Mouse (Mus musculus) intestine, embryonic 15.5 days (tissue): ENCODE results near the gene Spata31d1a. TPM values are rescaled to one million over a fixed set of nuclear protein-coding genes. Genes with fewer than 3 reads are reported as not detected.

ENCODE experiments used
- ATAC-seq: fragments of 200-750 bp; cut with Nextera tagmentation; 2 replicates; pipeline ENCODE4 v1.8.0; 2017; ENCODE audit warnings: moderate TSS enrichment, moderate library complexity
- H3K27ac ChIP-seq: fragments of 300-500 bp; sonication (generic); 2 replicates; pipeline ENCODE4 v1.5.1; 2015; ENCODE audit warnings: mild to moderate bottlenecking, inconsistent platforms
- H3K27me3 ChIP-seq: fragments of 300-500 bp; sonication (generic); replicated peaks from 2 replicates; pipeline ENCODE4 v1.6.1; 2015; ENCODE audit warnings: inconsistent platforms
- H3K36me3 ChIP-seq: fragments of 300-500 bp; sonication (generic); 2 replicates; pipeline ENCODE4 v1.6.1; 2015; ENCODE audit warnings: inconsistent platforms
- H3K4me1 ChIP-seq: fragments of 300-500 bp; sonication (generic); replicated peaks from 2 replicates; pipeline ENCODE4 v1.6.1; 2015; ENCODE audit warnings: inconsistent platforms
- H3K4me2 ChIP-seq: fragments of 300-500 bp; sonication (generic); replicated peaks from 2 replicates; pipeline ENCODE4 v1.6.1; 2015; ENCODE audit warnings: mild to moderate bottlenecking, inconsistent platforms
- H3K4me3 ChIP-seq: fragments of 300-500 bp; sonication (generic); replicated peaks from 2 replicates; pipeline ENCODE4 v1.5.1; 2015; ENCODE audit warnings: inconsistent platforms
- H3K9ac ChIP-seq: fragments of 300-500 bp; sonication (generic); 2 replicates; pipeline ENCODE4 v1.6.1; 2015; ENCODE audit warnings: inconsistent platforms
- H3K9me3 ChIP-seq: fragments of 300-500 bp; sonication (generic); 2 replicates; pipeline ENCODE4 v1.6.1; 2016; ENCODE audit warnings: inconsistent platforms
- WGBS: fragments of 180-500 bp; shearing (Covaris S2); methylation state at CpG from one replicate; pipeline ENCODE4 v1.1.7; 2015; 5-methylcytosine and 5-hydroxymethylcytosine counted together
- polyA plus RNA-seq: library from polyadenylated mRNA; unstranded; fragments of >200 nt; fragmentation: Nextera tagmentation; extraction: Ambion mirVana; gene quantifications from 2 replicates; pipeline ENCODE4 v1.2.1, GENCODE M21; 2015

The Spata31d1a gene
- polyA plus RNA-seq, 1 experiment from 2014 or later = not detected

DNA sequence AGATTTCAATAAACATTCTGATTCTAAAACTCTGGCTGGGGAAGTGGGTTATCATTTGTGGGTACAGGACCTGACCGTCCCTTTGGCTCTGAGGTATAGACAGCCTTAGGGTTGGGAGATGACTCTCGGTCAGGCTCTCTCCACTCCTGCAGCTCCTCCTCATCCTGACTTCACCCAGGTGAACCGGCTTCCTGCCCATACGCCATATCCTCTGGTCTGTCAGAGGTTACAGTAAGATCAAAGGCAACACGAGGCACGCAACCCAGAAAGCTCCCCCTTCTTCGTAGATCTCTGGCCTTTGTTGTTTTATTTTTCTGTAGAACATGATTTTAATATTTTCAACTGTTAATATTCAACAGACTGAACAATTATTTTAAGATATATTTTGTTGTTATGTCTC is 14.3 kb downstream of the Spata31d1a start:
- H3K4me3 ChIP-seq = no peak overlapping the region
- no peaks in the 10 kb centered on the region for H3K27me3 ChIP-seq
- 81% methylated on average over 7 of the region's 7 CpGs for WGBS
- no peak overlapping the region for H3K27ac ChIP-seq
- H3K9ac ChIP-seq = no peak overlapping the region
- ATAC-seq = no peak
- no peaks in the 10 kb centered on the region for H3K36me3 ChIP-seq
- H3K9me3 ChIP-seq = no peaks in the 10 kb centered on the region
- H3K4me1 ChIP-seq = no peaks in the 10 kb centered on the region
- H3K4me2 ChIP-seq = no peak overlapping the region

DNA sequence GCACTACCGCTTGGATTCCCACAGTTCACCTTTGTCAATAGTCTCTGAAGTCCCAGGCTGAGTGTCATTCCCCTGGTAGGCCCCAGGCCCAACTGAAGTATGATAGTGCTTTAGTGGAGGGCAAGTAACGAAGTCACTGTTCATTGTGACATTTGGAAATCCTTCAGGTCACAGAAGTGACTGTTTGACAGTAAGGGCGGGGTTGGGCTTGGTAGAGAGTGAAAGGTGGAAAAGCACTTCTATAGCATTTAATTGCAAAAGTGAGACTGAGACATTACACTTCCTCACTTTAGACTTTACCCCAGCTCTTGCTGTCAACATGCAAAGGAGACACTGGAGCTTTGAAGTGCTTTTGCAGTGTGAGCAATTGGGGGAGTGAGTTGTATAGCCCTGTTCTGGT is 16.1 kb downstream of the Spata31d1a start, which contains the start of gene 4921517D22Rik:
Gene 4921517D22Rik (minus strand): TSS at position 101 of the 400 bp plus-strand sequence.
- H3K9me3 ChIP-seq = no peaks in the 10 kb centered on the region
- no peaks in the 10 kb centered on the region for H3K4me1 ChIP-seq
- H3K36me3 ChIP-seq = no peaks in the 10 kb centered on the region
- 81% methylated on average over 3 of the region's 3 CpGs for WGBS
- no peak within 1 kb of the TSS for H3K27ac ChIP-seq
- H3K4me2 ChIP-seq = no peak within 1 kb of the TSS
- H3K27me3 ChIP-seq = no peaks in the 10 kb centered on the region
- ATAC-seq = no peak
- no peak within 1 kb of the TSS for H3K4me3 ChIP-seq
- no peak within 1 kb of the TSS for H3K9ac ChIP-seq

DNA sequence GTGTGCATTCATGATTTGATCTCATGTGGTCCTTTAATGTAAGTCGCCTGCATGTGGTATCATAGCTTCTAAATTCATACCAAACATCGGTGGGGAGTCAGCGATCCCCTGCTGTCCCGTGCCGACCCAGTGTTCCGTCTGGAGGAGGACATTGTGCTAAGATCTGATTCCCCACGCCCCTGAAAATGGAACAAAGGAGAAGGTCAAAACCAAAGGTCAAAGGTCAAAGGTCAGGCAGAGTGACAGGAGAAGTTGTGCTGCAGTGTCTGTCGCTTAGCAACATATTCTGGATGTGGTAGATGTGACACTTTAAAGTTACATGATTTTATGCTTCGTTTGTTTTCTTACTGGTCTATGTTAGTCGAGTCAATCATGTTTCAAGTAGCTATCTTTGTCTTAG is 18.7 kb downstream of the Spata31d1a start:
- WGBS = 81% methylated on average over 10 of the region's 10 CpGs
- no peak overlapping the region for H3K4me3 ChIP-seq
- H3K27me3 ChIP-seq = no peaks in the 10 kb centered on the region
- H3K36me3 ChIP-seq = no peaks in the 10 kb centered on the region
- no peak overlapping the region for H3K4me2 ChIP-seq
- H3K4me1 ChIP-seq = no peaks in the 10 kb centered on the region
- no peak overlapping the region for H3K27ac ChIP-seq
- no peaks in the 10 kb centered on the region for H3K9me3 ChIP-seq
- H3K9ac ChIP-seq = no peak overlapping the region
- ATAC-seq = no peak

DNA sequence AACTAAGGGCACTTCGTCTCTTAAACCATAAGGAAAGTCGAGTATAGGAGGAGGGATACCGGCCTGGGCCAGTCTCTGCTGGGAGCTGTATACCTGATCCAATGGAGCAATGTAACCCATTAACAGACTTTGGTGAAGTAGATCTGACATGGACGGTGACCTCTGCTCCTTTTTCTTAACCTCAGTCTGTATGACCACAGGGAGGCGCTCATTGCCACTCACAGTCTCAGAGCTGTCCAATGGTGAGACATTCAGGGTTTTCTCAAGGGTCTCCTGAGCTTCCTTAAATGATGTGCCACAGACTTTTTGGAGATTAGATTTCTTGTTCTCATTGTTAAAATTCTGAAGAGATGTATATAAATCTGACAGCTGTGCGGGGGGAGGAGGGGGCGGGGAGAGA is 19.6 kb downstream of the Spata31d1a start:
- Histone ChIP-seq H3K27ac (no peak overlapping the region), H3K4me1 (no peaks in the 10 kb centered on the region), H3K27me3 (no peaks in the 10 kb centered on the region), H3K9me3 (no peaks in the 10 kb centered on the region), H3K4me2 (no peak overlapping the region), H3K36me3 (no peaks in the 10 kb centered on the region), H3K9ac (no peak overlapping the region), H3K4me3 (no peak overlapping the region)
- ATAC-seq = no peak
- WGBS = 83% methylated on average over 7 of the region's 7 CpGs

DNA sequence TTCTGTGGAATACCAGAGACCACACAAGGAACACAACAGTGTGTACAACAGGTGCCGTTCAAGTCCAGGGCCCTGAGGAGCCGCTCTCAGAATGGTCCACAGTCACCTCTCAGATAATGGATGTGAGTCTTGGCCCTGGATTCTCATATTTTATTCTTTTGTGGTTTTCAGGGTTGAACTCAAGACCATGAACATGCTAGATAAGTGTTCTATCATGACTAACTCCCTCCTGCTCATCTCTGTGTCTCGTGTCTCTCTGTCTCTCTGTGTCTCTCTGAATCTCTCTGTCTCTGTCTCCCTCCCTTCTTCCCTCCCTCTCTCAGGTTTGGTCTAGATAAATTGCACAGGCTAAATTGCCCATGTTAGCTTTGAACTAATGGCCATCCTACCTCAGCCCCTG is 20.3 kb downstream of the Spata31d1a start:
- no peak overlapping the region for H3K27ac ChIP-seq
- no peaks in the 10 kb centered on the region for H3K4me1 ChIP-seq
- H3K9me3 ChIP-seq = no peaks in the 10 kb centered on the region
- ATAC-seq = no peak
- no peaks in the 10 kb centered on the region for H3K27me3 ChIP-seq
- H3K9ac ChIP-seq = no peak overlapping the region
- WGBS = 87% methylated on average over 3 of the region's 3 CpGs
- H3K4me2 ChIP-seq = no peak overlapping the region
- H3K36me3 ChIP-seq = no peaks in the 10 kb centered on the region
- no peak overlapping the region for H3K4me3 ChIP-seq

DNA sequence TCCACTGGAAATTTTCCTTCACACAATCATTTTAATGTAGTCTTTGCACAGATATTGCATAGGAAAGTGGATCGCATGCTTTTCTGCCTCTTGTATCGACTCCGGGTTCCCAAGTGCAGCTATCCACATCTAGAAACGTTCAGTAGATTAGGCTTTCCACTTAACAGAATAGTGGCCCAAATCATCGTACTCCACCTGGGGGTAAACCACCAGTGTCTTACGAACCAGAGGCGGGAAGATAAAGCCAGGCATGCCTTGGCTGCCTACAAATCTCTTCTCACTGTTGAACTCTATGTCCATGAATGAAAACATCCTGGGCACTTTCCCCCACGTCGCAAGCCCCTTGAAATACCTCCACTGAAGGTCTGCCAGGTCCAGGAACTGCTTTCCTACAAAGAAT is 20.8 kb downstream of the Spata31d1a start:
- H3K27ac ChIP-seq = no peak overlapping the region
- no peak overlapping the region for H3K4me3 ChIP-seq
- 85% methylated on average over 9 of the region's 9 CpGs for WGBS
- no peak for ATAC-seq
- no peak overlapping the region for H3K9ac ChIP-seq
- no peaks in the 10 kb centered on the region for H3K9me3 ChIP-seq
- no peaks in the 10 kb centered on the region for H3K4me1 ChIP-seq
- H3K27me3 ChIP-seq = no peaks in the 10 kb centered on the region
- H3K4me2 ChIP-seq = no peak overlapping the region
- no peaks in the 10 kb centered on the region for H3K36me3 ChIP-seq

DNA sequence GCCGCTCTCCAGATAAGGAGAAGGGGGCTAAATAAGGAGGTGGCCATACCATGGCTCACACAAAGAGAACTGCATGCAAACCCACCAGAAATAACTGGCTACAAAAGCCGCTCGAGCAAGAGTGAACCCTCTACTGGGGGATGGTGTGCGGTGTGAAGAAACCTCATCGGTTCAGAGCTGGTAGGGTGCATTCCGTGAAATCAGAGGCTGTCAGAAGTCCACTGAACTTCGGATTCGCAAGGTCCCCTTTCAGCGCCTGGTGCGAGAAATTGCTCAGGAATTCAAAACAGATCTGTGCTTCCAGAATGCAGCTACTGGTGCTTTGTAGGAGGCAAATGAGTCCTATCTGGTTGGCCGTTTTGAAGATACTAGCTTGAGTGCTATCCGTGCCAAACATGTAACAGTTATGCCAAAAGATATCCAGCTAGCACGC is 21.8 kb downstream of the Spata31d1a start:
- no peak for ATAC-seq
- no peaks in the 10 kb centered on the region for H3K27me3 ChIP-seq
- H3K4me3 ChIP-seq = no peak overlapping the region
- H3K4me2 ChIP-seq = no peak overlapping the region
- no peaks in the 10 kb centered on the region for H3K9me3 ChIP-seq
- H3K9ac ChIP-seq = no peak overlapping the region
- H3K4me1 ChIP-seq = no peaks in the 10 kb centered on the region
- no peak overlapping the region for H3K27ac ChIP-seq
- no peaks in the 10 kb centered on the region for H3K36me3 ChIP-seq
- 65% methylated on average over 13 of the region's 13 CpGs for WGBS

DNA sequence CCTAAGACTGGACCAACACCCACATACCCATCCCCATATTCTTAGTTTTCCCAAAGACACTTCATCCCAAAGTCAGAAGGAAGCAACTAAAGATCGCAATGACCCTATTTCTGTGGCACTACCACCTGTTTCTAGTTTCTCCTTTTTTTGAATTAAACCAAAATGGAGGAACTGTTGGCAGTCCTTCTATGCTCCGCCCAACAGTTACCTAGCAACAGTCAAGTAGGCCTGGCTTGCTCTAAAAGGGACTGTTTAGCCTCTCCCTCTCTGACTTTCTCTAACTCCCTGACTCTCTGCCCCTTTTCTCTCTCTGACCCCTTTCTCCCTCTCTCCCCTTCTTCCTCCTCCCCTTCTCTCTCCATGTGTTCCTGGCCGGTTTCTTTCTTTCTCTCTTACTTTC is 24.9 kb downstream of the Spata31d1a start:
- Histone ChIP-seq H3K4me1 (no peaks in the 10 kb centered on the region), H3K4me3 (no peak overlapping the region), H3K27me3 (no peaks in the 10 kb centered on the region), H3K4me2 (no peak overlapping the region), H3K9me3 (no peaks in the 10 kb centered on the region), H3K36me3 (no peaks in the 10 kb centered on the region), H3K9ac (no peak overlapping the region), H3K27ac (no peak overlapping the region)
- ATAC-seq = no peak
- 82% methylated on average over 3 of the region's 3 CpGs for WGBS

DNA sequence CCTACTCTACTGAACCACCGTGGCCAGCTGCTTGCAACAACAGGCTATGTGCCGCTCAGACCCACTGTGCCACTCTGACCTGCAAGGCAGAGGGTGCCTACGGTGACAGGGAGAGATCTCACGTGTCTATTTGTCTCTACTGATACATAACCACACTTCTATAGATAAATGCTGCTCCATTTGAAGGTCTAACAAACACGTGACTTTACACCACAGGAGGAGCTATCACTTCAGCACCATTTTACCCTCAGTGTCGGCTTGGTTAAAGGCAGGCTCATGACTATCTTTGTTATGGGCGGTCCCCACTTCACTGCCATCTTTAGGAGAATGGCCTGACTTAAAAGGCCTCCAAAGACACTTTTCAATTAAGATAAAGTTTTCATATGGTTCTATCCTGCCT is 27.5 kb downstream of the Spata31d1a start:
- Histone ChIP-seq H3K27me3 (no peaks in the 10 kb centered on the region), H3K9me3 (no peaks in the 10 kb centered on the region), H3K27ac (no peak overlapping the region), H3K4me1 (no peaks in the 10 kb centered on the region), H3K9ac (no peak overlapping the region), H3K36me3 (no peaks in the 10 kb centered on the region), H3K4me2 (no peak overlapping the region), H3K4me3 (no peak overlapping the region)
- ATAC-seq = 0 out of 2 replicates have a peak, but pooled peaks have one; percentile 20
- 22% methylated on average over 7 of the region's 7 CpGs for WGBS

DNA sequence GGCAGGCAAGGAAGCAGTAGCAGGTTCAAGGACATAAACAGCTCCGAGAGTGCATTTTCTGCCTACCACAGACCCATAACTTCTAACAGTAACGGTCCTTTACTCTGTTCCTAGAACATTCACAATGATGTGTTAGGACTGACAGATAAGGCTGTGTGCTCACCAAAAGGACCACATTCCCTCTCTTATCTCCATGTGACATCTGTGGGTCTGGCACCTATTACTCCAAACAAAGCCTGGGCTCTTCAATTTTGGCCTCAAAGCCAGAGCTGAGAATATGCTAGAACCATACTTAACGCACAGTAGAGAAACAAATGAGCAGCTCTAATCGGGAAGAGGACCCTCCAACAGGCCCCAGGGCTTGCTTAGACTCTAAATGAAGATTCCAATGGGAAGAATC is 30.2 kb downstream of the Spata31d1a start:
- WGBS = 60% methylated on average over 4 of the region's 4 CpGs
- no peak overlapping the region for H3K4me2 ChIP-seq
- no peaks in the 10 kb centered on the region; the same call in 1 of the 2 replicates for H3K4me1 ChIP-seq
- no peaks in the 10 kb centered on the region for H3K36me3 ChIP-seq
- ATAC-seq = no peak
- no peak overlapping the region for H3K27ac ChIP-seq
- H3K27me3 ChIP-seq = no peaks in the 10 kb centered on the region
- no peaks in the 10 kb centered on the region for H3K9me3 ChIP-seq
- H3K9ac ChIP-seq = no peak overlapping the region
- H3K4me3 ChIP-seq = no peak overlapping the region

DNA sequence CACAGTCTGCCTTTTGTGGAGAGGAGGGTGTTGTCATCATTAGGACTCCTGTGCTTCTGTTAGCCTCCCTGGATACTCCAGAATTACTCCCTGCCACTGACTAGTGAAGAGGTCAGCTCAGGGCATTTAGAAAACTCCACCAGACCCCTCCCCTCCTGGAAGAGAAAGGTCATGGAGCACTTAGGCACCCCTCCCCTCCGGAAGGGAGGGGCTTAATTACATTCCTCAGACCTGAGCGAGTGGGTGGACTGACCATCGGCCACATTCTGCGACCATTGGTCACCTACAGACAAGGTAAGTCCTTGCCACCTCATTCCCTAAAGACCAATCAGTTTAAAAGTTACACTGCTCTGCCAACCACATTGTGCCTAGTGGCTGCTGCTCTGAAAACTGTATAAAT is 30.8 kb downstream of the Spata31d1a start:
- no peaks in the 10 kb centered on the region for H3K9me3 ChIP-seq
- H3K4me1 ChIP-seq = peaks cover 1% of the 10 kb centered on the region; the same call in 1 of the 2 replicates
- no peak overlapping the region for H3K9ac ChIP-seq
- no peaks in the 10 kb centered on the region for H3K36me3 ChIP-seq
- H3K27ac ChIP-seq = no peak overlapping the region
- 40% methylated on average over 4 of the region's 4 CpGs for WGBS
- no peak overlapping the region for H3K4me3 ChIP-seq
- no peak overlapping the region for H3K4me2 ChIP-seq
- ATAC-seq = no peak
- H3K27me3 ChIP-seq = no peaks in the 10 kb centered on the region

DNA sequence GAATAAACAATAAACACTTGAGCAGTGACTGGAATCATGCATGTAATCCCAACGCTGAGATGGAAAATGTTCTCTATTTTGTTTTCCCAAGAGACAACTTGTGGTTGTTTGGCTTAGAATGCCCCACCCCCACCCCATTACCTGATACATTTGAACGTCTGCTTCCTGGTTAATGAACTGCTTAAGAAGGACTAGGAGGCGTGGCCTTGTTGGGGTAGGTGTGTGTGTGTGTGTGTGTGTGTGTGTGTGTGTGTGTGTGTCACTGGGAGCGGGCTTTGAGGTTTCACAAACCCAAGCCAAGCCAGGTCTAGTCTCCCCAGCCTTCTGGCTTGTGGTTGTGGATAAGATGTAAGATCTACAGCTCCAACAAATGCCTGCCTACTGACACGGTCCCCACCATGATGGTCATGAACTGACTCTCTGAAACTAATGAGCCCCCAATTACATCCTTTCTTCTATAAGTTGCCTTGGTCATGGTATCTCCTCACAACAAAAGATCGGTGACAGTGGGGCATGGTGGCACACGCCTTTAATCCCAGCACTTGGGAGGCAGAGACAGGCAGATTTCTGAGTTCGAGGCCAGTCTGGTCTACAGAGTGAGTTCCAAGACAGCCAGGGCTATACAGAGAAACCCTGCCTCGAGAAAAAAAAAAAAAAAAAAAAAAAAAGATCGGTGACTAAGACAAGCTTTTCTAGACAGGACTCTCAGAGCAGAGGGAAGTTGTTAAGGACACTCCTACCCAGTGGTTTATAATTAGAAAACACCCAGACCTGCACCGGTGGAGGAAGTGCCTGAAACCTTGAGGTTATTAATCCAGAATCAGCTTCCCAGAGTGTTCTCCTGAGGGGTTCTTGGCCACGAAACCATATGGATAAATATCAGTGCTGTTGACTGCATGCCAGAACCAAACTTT is 33.6 kb downstream of the Spata31d1a start:
- H3K27me3 ChIP-seq = no peaks in the 10 kb centered on the region
- 69% methylated on average over 12 of the region's 12 CpGs for WGBS
- ATAC-seq = no peak
- H3K36me3 ChIP-seq = no peaks in the 10 kb centered on the region
- no peak overlapping the region for H3K4me3 ChIP-seq
- no peak overlapping the region for H3K9ac ChIP-seq
- no peaks in the 10 kb centered on the region for H3K9me3 ChIP-seq
- peaks cover 6% of the 10 kb centered on the region for H3K4me1 ChIP-seq
- H3K27ac ChIP-seq = no peak overlapping the region
- H3K4me2 ChIP-seq = no peak overlapping the region
